Mouse (Mus musculus) T-helper 17 cell (primary cell): Measurements from ENCODE around the gene Ptprt.

Source experiments
- in situ Hi-C, 2 experiments: fragments of 300-600 bp; cut with MboI, MseI; formaldehyde crosslinking; loops; 1 replicate in 1 of 2; 2 replicates in 1 of 2; pipeline ENCODE4 v1.15.1; 2025; ENCODE audit warnings: high pct_unique_total_duplicates in 2 of 2

Ptprt gene

GRCm38 (mm10) chr2:162418181-162418580 is 242.8 kb downstream of the Ptprt start:
- in situ Hi-C loops, result no loop called here

- in situ Hi-C loops, result no loop called here
Observed at GRCm38 (mm10) chr2:162413073-162413812, 247.7 kb downstream of the Ptprt start.

- in situ Hi-C loops, result no loop called here
Observed at GRCm38 (mm10) chr2:162411014-162411413, 249.9 kb downstream of the Ptprt start.

- in situ Hi-C loops, result loop anchor here in 1 of 2 experiments (10.0 kb wide), 1 partner anchor 1934 kb away; no protein-coding TSS in a partner anchor
Observed at GRCm38 (mm10) chr2:162409245-162409644, 251.7 kb downstream of the Ptprt start.

GRCm38 (mm10) chr2:162401316-162402100 is 259.4 kb downstream of the Ptprt start:
- in situ Hi-C loops, result loop anchor here in 1 of 2 experiments (10.0 kb wide), 1 partner anchor 1927 kb away; no protein-coding TSS in a partner anchor

GRCm38 (mm10) chr2:162394601-162395000 is 266.3 kb downstream of the Ptprt start:
- in situ Hi-C loops, result no loop called here

- in situ Hi-C loops, result no loop called here
Observed at GRCm38 (mm10) chr2:162391834-162392233, 269.1 kb downstream of the Ptprt start.

- in situ Hi-C loops, result no loop called here
Observed at GRCm38 (mm10) chr2:162377309-162377708, 283.6 kb downstream of the Ptprt start.

DNA sequence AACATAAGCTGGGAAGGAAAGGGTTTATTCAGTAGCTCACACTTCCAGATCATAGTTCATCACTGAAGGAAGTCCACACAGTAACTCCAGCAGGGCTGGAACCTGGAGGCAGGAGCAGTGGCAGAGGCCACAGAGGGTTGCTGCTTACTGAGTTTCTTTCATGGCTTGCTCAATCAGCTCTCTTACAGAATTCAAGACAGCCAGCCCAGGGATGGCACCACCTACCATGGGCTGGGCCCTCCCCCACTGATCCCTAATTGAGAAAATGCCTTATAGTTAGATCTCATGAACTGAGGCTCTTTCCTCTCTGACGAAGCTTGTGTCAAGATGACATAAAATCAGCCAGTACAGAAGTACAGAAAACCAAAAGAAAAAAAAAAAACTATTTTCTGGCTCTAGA is 311.9 kb downstream of the Ptprt start:
- in situ Hi-C loops, result no loop called here

GRCm38 (mm10) chr2:162341846-162342245 is 319.1 kb downstream of the Ptprt start:
- in situ Hi-C loops, result no loop called here

- in situ Hi-C loops, result no loop called here
Observed at GRCm38 (mm10) chr2:162340231-162340630, 320.7 kb downstream of the Ptprt start.

DNA sequence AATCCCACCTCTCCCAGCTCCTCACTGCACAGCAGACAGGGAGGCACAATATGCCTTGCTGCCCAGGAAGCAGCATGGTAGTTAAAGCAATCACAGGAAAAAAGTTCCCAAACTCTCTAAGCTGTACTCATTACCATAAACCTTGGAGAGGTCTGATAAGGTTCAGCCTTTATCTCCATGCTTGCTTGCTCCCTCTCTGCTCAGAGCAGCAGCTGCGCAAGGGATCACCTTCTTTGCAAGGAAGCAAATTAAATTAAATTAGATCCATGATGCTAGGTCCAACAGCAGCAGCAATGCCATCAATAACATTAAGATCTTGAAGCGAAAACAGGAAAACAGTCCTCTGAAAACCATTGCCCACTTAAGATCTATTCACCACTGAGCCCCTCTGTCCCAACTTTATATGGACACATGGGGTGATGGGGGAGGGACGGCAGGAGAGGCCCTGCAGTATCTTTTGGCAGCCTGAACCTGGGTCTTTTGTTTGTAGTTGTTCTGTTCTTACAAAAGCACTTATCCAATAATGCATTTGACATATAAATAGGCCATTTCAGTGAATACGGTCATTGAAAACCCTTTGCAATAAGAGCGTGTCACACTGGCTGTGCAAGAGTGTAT is 328.8 kb downstream of the Ptprt start:
- in situ Hi-C loops, result no loop called here

DNA sequence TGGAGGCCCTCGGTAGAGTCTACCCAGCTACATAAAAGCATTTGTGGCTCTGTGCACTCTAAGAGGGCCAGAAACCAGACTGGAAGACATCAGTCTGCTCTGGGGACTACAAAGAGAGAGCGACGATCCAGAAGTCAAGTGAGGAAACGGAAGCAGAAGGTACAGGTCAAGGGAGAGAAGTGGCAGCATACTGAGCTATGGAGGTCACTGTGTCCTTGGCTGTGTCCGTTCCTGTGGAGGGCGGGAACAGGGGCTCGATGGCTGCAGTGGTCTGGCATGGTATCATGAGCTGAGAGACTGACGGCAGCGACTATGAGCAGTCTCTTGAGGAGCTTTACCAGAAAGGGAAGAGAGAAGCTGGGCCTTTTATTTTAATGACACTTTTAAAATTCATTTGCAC is 331.5 kb downstream of the Ptprt start:
- in situ Hi-C loops, result no loop called here

DNA sequence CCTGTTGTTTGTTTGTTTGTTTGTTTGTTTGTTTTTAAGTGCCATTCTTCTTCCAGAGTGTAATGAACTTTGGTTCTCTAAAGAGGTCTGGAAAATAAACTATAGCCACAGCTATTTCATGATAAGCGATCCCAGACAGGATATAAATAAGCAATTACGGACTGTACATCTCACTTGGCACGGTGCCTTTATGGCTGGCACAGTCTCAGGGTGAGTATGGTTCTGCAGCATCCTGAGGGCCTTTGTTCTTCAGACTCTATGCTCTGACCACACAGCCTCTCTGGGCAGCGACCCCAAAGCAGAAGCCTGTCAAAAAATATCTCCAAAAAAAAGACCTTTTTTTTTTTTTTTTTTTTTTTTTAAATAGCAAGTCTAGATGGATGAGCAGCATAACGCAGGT is 338.5 kb downstream of the Ptprt start:
- in situ Hi-C loops, result no loop called here

GRCm38 (mm10) chr2:162307996-162308395 is 353.0 kb downstream of the Ptprt start:
- in situ Hi-C loops, result no loop called here

GRCm38 (mm10) chr2:162294070-162294469 is 366.9 kb downstream of the Ptprt start:
- in situ Hi-C loops, result loop anchor here in 1 of 2 experiments (10.0 kb wide), 1 partner anchor 1799 kb away; no protein-coding TSS in a partner anchor

DNA sequence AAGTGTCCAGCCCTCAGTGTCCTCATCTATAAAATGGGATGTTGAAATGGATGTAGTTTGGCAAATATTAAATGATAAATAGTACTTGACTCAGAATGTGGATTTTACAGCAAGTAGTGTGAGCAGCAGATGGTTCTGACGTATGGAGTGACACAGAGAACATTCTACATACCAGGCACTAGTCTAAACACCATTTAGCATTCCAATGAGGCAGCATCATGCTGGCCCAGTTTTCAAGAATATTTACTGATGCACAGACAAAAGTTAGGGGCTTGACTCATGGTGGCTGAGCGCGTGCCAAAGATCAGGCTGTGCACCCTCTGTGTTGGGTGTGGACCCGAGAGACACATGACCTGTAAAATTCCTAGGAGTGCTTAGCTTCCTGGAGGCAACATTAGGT is 378.3 kb downstream of the Ptprt start:
- in situ Hi-C loops, result no loop called here

GRCm38 (mm10) chr2:162282121-162282520 is 378.8 kb downstream of the Ptprt start:
- in situ Hi-C loops, result no loop called here

- in situ Hi-C loops, result no loop called here
Observed at GRCm38 (mm10) chr2:162273826-162274225, 387.1 kb downstream of the Ptprt start.

- in situ Hi-C loops, result no loop called here
Observed at GRCm38 (mm10) chr2:162251272-162251671, 409.7 kb downstream of the Ptprt start.

- in situ Hi-C loops, result no loop called here
Observed at GRCm38 (mm10) chr2:162248296-162248695, 412.7 kb downstream of the Ptprt start.

DNA sequence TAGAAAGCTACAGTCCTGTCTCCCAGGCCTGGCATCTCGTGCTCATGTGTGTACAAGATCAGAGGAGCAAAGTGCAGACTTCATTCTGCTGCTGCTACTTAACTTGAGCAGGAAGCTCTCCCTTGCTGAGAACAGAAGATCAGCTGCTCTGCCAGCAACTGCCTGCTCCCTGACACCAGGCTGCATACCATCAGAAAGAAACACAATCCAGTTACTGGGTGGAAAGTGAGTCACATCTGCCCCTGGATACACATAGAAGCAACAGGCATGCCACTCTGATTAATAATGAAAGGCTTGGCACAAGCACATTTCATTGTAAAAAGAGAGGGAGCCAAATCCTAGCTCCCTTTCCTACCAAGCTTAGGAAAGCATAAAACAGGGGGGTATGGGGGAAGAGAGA is 438.5 kb downstream of the Ptprt start:
- in situ Hi-C loops, result no loop called here
